Mouse (Mus musculus): Measurements from ENCODE around the gene Sypl2. TPM values are rescaled to one million over a fixed set of nuclear protein-coding genes. Genes with fewer than 3 reads are reported as not detected.

Sypl2 gene
- polyA plus RNA-seq, 1 experiment from 2014 or later = 0.05 TPM

DNA sequence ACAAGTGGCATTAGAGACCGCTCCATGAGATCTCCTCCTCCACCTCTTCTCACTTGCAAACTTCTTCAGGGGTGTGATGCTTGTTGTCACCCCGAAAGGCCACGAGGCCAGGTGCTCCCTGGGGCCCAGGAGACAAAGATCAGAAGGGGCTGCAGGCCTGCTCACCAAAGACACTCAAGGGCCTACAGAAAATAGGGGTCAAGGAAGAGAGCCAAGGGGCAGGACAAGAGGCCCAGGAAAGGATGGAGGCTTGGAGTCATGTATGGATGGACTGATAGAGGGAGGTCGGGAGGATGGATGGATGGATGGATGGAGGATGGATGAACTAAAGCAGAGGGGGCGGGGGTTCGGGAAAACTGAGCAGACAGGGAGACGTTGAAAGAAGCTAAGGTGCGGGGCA lies 16.9 kb downstream of the Sypl2 start:
- DNase-seq (ENCODE audit: low spot score) (no peak), ATAC-seq (replicated peaks; ENCODE audit: low FRiP score) (no peak)

GRCm38 (mm10) chr3:108209001-108209400 lies 17.4 kb downstream of the Sypl2 start:
- Histone ChIP-seq H3K4me3 (ENCODE audit: low read depth, low read length) (peak overlapping the region; percentile 63), H3K27ac (ENCODE audit: low read depth, low read length) (no peak overlapping the region), H3K36me3 (ENCODE audit: control insufficient read depth, insufficient read depth, low read length) (peaks cover 19% of the 10 kb centered on the region), H3K4me2 (peak overlapping the region; percentile 89), H3K9me3 (ENCODE audit: control insufficient read depth, low read length) (no peaks in the 10 kb centered on the region), H3K27me3 (replicated peaks; ENCODE audit: control insufficient read depth, insufficient read depth, low read length) (peaks cover 4% of the 10 kb centered on the region; the same call in 1 of the 2 replicates), H3K9ac (ENCODE audit: low read depth, low read length) (peak overlapping the region; percentile 75), H3K4me1 (replicated peaks; ENCODE audit: control insufficient read depth, insufficient read depth, low read length) (peaks cover 16% of the 10 kb centered on the region)
- 85% methylated on average over 3 of the region's 3 CpGs for WGBS
- ATAC-seq (replicated peaks; ENCODE audit: low FRiP score) (no peak), DNase-seq (ENCODE audit: low spot score) (no peak)

More for the DNA sequence above, 16.9 kb downstream of the Sypl2 start:
- Histone ChIP-seq H3K9me3 (ENCODE audit: control insufficient read depth, low read length) (no peaks in the 10 kb centered on the region), H3K4me3 (ENCODE audit: low read depth, low read length) (peak overlapping the region; percentile 63), H3K4me1 (replicated peaks; ENCODE audit: control insufficient read depth, insufficient read depth, low read length) (peaks cover 16% of the 10 kb centered on the region), H3K9ac (ENCODE audit: low read depth, low read length) (peak overlapping the region; percentile 75), H3K27me3 (replicated peaks; ENCODE audit: control insufficient read depth, insufficient read depth, low read length) (peaks cover 4% of the 10 kb centered on the region; the same call in 1 of the 2 replicates), H3K4me2 (peak overlapping the region; percentile 89), H3K36me3 (ENCODE audit: control insufficient read depth, insufficient read depth, low read length) (peaks cover 18% of the 10 kb centered on the region), H3K27ac (ENCODE audit: low read depth, low read length) (no peak overlapping the region)
- 15% methylated on average over 8 of the region's 8 CpGs for WGBS

DNA sequence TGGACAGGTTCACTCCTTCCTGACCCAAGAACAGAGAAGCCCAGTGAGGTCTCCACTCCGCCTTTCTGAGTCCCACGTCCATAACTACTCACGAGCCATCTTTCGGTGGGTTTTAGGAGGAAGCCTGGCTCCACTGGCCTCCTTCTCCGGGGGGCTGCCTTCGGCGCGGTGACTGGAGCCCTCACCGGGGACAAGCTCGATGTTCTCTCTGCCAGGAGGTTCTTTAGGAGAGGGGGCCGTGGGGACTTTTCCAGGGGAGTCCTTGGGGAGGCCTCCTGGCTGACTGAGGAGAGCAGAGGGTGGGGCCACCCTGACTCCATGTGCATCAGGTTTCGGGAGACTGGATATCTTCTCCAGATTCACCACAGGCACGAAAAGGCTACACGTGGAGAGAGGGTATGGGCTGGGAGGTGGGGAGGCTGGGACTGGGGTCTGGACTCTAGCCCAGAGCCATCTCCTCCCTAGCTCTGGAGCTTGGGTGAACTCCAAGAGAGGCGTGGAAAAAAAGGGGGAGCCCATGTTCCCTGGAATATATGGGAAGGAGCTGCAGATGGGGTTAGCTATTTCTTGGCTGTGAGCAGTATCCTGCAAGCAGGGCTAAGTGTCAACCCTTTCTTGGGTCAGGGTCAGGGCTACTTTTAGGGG lies 19.6 kb downstream of the Sypl2 start:
- Histone ChIP-seq H3K4me3 (ENCODE audit: low read depth, low read length) (no peak overlapping the region), H3K27ac (ENCODE audit: low read depth, low read length) (no peak overlapping the region), H3K9ac (ENCODE audit: low read depth, low read length) (no peak overlapping the region), H3K4me2 (no peak overlapping the region), H3K27me3 (replicated peaks; ENCODE audit: control insufficient read depth, insufficient read depth, low read length) (no peaks in the 10 kb centered on the region; the same call in 1 of the 2 replicates), H3K9me3 (ENCODE audit: control insufficient read depth, low read length) (no peaks in the 10 kb centered on the region), H3K36me3 (ENCODE audit: control insufficient read depth, insufficient read depth, low read length) (peaks cover 24% of the 10 kb centered on the region), H3K4me1 (replicated peaks; ENCODE audit: control insufficient read depth, insufficient read depth, low read length) (peaks cover 18% of the 10 kb centered on the region)
- WGBS = 89% methylated on average over 15 of the region's 15 CpGs
- ATAC-seq (replicated peaks; ENCODE audit: low FRiP score) (no peak), DNase-seq (ENCODE audit: low spot score) (no peak)

GRCm38 (mm10) chr3:108205601-108206000 lies 20.8 kb downstream of the Sypl2 start:
- Histone ChIP-seq H3K4me3 (ENCODE audit: low read depth, low read length) (no peak overlapping the region), H3K9ac (ENCODE audit: low read depth, low read length) (no peak overlapping the region), H3K9me3 (ENCODE audit: control insufficient read depth, low read length) (no peaks in the 10 kb centered on the region), H3K4me2 (no peak overlapping the region), H3K27me3 (replicated peaks; ENCODE audit: control insufficient read depth, insufficient read depth, low read length) (no peaks in the 10 kb centered on the region), H3K4me1 (replicated peaks; ENCODE audit: control insufficient read depth, insufficient read depth, low read length) (peaks cover 25% of the 10 kb centered on the region), H3K27ac (ENCODE audit: low read depth, low read length) (no peak overlapping the region), H3K36me3 (ENCODE audit: control insufficient read depth, insufficient read depth, low read length) (peaks cover 26% of the 10 kb centered on the region)
- no peak for ATAC-seq (replicated peaks; ENCODE audit: low FRiP score)
- WGBS = 92% methylated on average over 8 of the region's 8 CpGs
- no peak for DNase-seq (ENCODE audit: low spot score)

DNA sequence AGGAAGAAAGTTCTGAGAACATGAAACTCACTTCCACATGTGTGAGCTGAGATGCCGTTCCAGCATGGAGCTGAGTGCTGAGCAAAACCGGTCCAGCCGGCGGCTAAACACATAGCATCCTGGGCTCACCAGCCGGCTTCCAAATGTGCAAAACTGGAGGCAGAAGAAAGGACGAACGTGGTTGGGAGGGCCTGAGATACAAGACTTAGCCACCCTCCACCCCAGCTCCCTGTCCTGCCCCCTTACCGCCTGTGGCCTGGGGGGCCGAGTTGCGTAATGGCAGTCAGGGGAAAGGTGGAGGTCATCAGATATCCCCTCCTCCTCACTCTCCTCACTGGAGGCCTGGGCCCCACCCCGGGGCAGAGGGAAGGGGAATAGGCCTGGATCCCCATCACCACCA lies 22.0 kb downstream of the Sypl2 start:
- DNase-seq (ENCODE audit: low spot score) (no peak), ATAC-seq (replicated peaks; ENCODE audit: low FRiP score) (no peak)
- Histone ChIP-seq H3K4me2 (no peak overlapping the region), H3K9me3 (ENCODE audit: control insufficient read depth, low read length) (no peaks in the 10 kb centered on the region), H3K27me3 (replicated peaks; ENCODE audit: control insufficient read depth, insufficient read depth, low read length) (no peaks in the 10 kb centered on the region), H3K36me3 (ENCODE audit: control insufficient read depth, insufficient read depth, low read length) (peaks cover 26% of the 10 kb centered on the region), H3K27ac (ENCODE audit: low read depth, low read length) (no peak overlapping the region), H3K4me3 (ENCODE audit: low read depth, low read length) (no peak overlapping the region), H3K9ac (ENCODE audit: low read depth, low read length) (no peak overlapping the region), H3K4me1 (replicated peaks; ENCODE audit: control insufficient read depth, insufficient read depth, low read length) (peaks cover 28% of the 10 kb centered on the region)
- WGBS = 77% methylated on average over 11 of the region's 11 CpGs

DNA sequence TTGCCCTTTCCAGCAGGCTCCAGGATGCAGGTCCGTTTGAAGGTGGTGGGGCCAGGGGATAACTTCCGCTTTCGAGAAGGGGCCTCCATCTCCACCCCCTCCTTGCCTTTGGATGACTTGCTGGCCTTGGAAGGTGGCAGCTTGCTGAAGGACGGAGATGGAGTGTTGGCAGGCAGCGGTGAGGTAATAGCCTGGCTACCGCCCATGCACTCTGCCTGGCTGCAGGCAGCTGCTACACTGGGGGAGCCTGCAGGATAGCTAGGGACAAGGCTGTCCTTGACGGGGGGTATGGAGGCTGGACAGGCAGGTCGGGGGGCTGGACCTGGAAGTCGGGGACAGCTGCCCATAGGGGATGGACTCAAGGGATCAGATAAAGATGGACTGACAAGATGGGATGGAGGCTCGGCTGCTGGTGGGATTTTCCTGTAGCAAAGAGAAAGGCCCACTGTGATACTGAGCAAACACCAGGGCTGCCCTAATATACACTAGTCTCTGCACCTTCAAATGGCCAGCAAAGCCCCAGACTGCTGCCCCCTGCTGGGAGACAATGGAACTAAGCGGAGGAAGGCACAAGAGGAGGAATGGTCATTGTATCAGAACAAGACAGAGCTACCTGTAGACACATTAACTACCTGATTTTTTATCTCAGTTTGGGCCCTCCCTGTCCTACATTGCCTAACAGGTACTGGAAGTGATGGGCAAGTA lies 22.7 kb downstream of the Sypl2 start:
- no peaks in the 10 kb centered on the region for H3K27me3 ChIP-seq (replicated peaks; ENCODE audit: control insufficient read depth, insufficient read depth, low read length)
- DNase-seq (ENCODE audit: low spot score) (peak; percentile 73), ATAC-seq (replicated peaks; ENCODE audit: low FRiP score) (no peak)
- H3K9me3 ChIP-seq (ENCODE audit: control insufficient read depth, low read length) = no peaks in the 10 kb centered on the region
- no peak overlapping the region for H3K4me2 ChIP-seq
- H3K4me1 ChIP-seq (replicated peaks; ENCODE audit: control insufficient read depth, insufficient read depth, low read length) = peaks cover 22% of the 10 kb centered on the region
- no peak overlapping the region for H3K27ac ChIP-seq (ENCODE audit: low read depth, low read length)
- H3K36me3 ChIP-seq (ENCODE audit: control insufficient read depth, insufficient read depth, low read length) = peaks cover 26% of the 10 kb centered on the region
- H3K4me3 ChIP-seq (ENCODE audit: low read depth, low read length) = no peak overlapping the region
- WGBS = 78% methylated on average over 11 of the region's 11 CpGs
- no peak overlapping the region for H3K9ac ChIP-seq (ENCODE audit: low read depth, low read length)

DNA sequence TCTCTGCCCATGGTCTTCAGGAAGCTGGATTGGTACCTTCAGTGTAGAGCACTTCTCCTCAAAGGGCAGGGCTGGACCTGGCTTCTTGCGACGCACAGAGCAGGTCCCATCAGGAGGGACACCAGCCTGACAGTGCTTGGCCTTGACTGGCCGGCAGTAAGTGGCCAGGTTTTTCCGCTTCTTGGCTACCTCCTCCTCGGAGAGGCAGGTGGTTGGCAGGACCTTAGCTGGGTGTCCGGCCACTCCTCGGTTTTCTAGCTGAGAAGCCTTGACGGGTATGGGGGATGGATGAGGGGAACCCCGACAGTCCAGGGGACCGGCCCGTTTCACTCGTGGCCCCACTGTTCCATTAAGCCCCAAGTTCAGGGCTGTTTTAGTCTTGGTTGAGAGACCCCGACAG lies 23.2 kb downstream of the Sypl2 start:
- H3K4me2 ChIP-seq = no peak overlapping the region
- H3K27me3 ChIP-seq (replicated peaks; ENCODE audit: control insufficient read depth, insufficient read depth, low read length) = no peaks in the 10 kb centered on the region
- H3K36me3 ChIP-seq (ENCODE audit: control insufficient read depth, insufficient read depth, low read length) = peaks cover 26% of the 10 kb centered on the region
- H3K27ac ChIP-seq (ENCODE audit: low read depth, low read length) = no peak overlapping the region
- peaks cover 18% of the 10 kb centered on the region for H3K4me1 ChIP-seq (replicated peaks; ENCODE audit: control insufficient read depth, insufficient read depth, low read length)
- H3K9ac ChIP-seq (ENCODE audit: low read depth, low read length) = no peak overlapping the region
- no peak for ATAC-seq (replicated peaks; ENCODE audit: low FRiP score)
- no peaks in the 10 kb centered on the region for H3K9me3 ChIP-seq (ENCODE audit: control insufficient read depth, low read length)
- 91% methylated on average over 13 of the region's 13 CpGs for WGBS
- no peak overlapping the region for H3K4me3 ChIP-seq (ENCODE audit: low read depth, low read length)
- no peak for DNase-seq (ENCODE audit: low spot score)

DNA sequence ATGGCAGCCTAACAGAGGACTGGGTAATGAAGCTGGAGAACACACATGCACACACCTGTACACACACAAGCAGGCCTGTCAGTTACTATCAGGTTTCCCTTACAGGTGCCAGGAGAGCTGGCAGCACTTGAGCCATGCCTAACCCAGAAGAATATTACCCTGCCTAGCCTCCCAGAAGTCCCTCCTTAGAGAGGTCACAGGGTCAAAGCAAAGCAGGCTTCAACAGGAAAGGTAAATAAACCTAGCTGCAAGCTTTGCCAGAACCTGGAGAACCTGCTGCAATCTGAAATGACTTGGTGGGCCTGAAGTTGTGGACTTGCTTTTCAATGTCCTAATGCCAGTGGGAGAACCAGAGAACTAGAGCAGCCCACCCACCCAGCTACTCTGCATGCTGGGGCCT lies 23.9 kb downstream of the Sypl2 start:
- H3K27ac ChIP-seq (ENCODE audit: low read depth, low read length) = no peak overlapping the region

More for the DNA sequence above, 23.9 kb downstream of the Sypl2 start:
- no peak for ATAC-seq (replicated peaks; ENCODE audit: low FRiP score)
- no peaks in the 10 kb centered on the region for H3K9me3 ChIP-seq (ENCODE audit: control insufficient read depth, low read length)
- peaks cover 26% of the 10 kb centered on the region for H3K36me3 ChIP-seq (ENCODE audit: control insufficient read depth, insufficient read depth, low read length)
- no peaks in the 10 kb centered on the region for H3K27me3 ChIP-seq (replicated peaks; ENCODE audit: control insufficient read depth, insufficient read depth, low read length)
- H3K9ac ChIP-seq (ENCODE audit: low read depth, low read length) = no peak overlapping the region
- no peak overlapping the region for H3K4me3 ChIP-seq (ENCODE audit: low read depth, low read length)
- no peak overlapping the region for H3K4me2 ChIP-seq
- no peak for DNase-seq (ENCODE audit: low spot score)
- H3K4me1 ChIP-seq (replicated peaks; ENCODE audit: control insufficient read depth, insufficient read depth, low read length) = peaks cover 18% of the 10 kb centered on the region
